Mouse (Mus musculus) midbrain, embryonic 14.5 days (tissue): ENCODE measurements around the gene Jph4. TPM values are rescaled to one million over a fixed set of nuclear protein-coding genes. Genes with fewer than 3 reads are reported as not detected.

Experiments used
- ATAC-seq: fragments of 200-750 bp; cut with Nextera tagmentation; 2 replicates; pipeline ENCODE4 v1.8.0; 2017; ENCODE audit warnings: moderate number of reproducible peaks, moderate library complexity; ENCODE audit not compliant: low FRiP score, low TSS enrichment
- DNase-seq: peaks from one replicate; pipeline ENCODE4 v3.0.0-alpha.2; 2015
- H3K27ac ChIP-seq: fragments of 300-500 bp; sonication (generic); replicated peaks from 2 replicates; pipeline ENCODE4 v1.5.1; 2014; ENCODE audit warnings: mild to moderate bottlenecking, low read depth, low read length, moderate library complexity
- H3K27me3 ChIP-seq: fragments of 300-500 bp; sonication (generic); 2 replicates; pipeline ENCODE4 v1.6.1; 2014; ENCODE audit warnings: low read length, control low read depth, mixed read lengths; ENCODE audit not compliant: control insufficient read depth, insufficient read depth
- H3K36me3 ChIP-seq: fragments of 300-500 bp; sonication (generic); 2 replicates; pipeline ENCODE4 v1.6.1; 2014; ENCODE audit warnings: low read length, control low read depth; ENCODE audit not compliant: control insufficient read depth, insufficient read depth
- H3K4me1 ChIP-seq: fragments of 300-500 bp; sonication (generic); 2 replicates; pipeline ENCODE4 v1.6.1; 2014; ENCODE audit warnings: mild to moderate bottlenecking, antibody characterized with exemption, low read length, control low read depth; ENCODE audit not compliant: control insufficient read depth, insufficient read depth
- H3K4me2 ChIP-seq: fragments of 300-500 bp; sonication (generic); 2 replicates; pipeline ENCODE4 v1.6.1; 2014; ENCODE audit warnings: mild to moderate bottlenecking, low read length, moderate library complexity
- H3K4me3 ChIP-seq: fragments of 300-500 bp; sonication (generic); replicated peaks from 2 replicates; pipeline ENCODE4 v1.5.1; 2014; ENCODE audit warnings: low read depth, low read length
- H3K9ac ChIP-seq: fragments of 300-500 bp; sonication (generic); replicated peaks from 2 replicates; pipeline ENCODE4 v1.6.1; 2014; ENCODE audit warnings: mild to moderate bottlenecking, low read length, moderate library complexity
- H3K9me3 ChIP-seq: fragments of 300-500 bp; sonication (generic); 2 replicates; pipeline ENCODE4 v1.6.1; 2016; ENCODE audit warnings: low read length, control low read depth, mixed read lengths; ENCODE audit not compliant: control insufficient read depth
- WGBS: fragments of 180-500 bp; shearing (Covaris S2); extraction: QIAGEN DNeasy Blood & Tissue Kit; methylation state at CpG from one replicate; pipeline ENCODE4 v1.1.7; 2014; 5-methylcytosine and 5-hydroxymethylcytosine counted together
- polyA plus RNA-seq: library from polyadenylated mRNA; unstranded; fragments of >200 nt; fragmentation: Nextera tagmentation; extraction: Ambion mirVana; gene quantifications from 2 replicates; pipeline ENCODE4 v1.2.1, GENCODE M21; 2014

Gene Jph4
- polyA plus RNA-seq, 1 experiment from 2014 or later: 31.1 TPM

- 89% methylated on average over 5 of the region's 5 CpGs for WGBS
- ATAC-seq: no peak
Measured at GRCm38 (mm10) chr14:55150985-55151384, 34.2 kb upstream of the Jph4 start.

GRCm38 (mm10) chr14:55149041-55149440 is 32.3 kb upstream of the Jph4 start:
- WGBS: 60% methylated on average over 5 of the region's 5 CpGs
- peak overlapping the region; percentile 8; the same call in 1 of the 2 replicates for H3K27ac ChIP-seq

More at GRCm38 (mm10) chr14:55150985-55151384, 34.2 kb upstream of the Jph4 start:
- Histone ChIP-seq H3K4me3 (no peak overlapping the region), H3K4me2 (no peak overlapping the region), H3K27me3 (no peaks in the 10 kb centered on the region), H3K36me3 (no peaks in the 10 kb centered on the region), H3K27ac (no peak overlapping the region), H3K4me1 (peaks cover 15% of the 10 kb centered on the region), H3K9me3 (no peaks in the 10 kb centered on the region), H3K9ac (no peak overlapping the region)
- DNase-seq: no peak

GRCm38 (mm10) chr14:55148363-55148915 is 31.7 kb upstream of the Jph4 start:
- 23% methylated on average over 5 of the region's 5 CpGs for WGBS
- Histone ChIP-seq H3K9ac (no peak overlapping the region), H3K27ac (0 out of 2 replicates have a peak overlapping the region, but pooled peaks have one; percentile 8), H3K9me3 (no peaks in the 10 kb centered on the region), H3K4me1 (peaks cover 15% of the 10 kb centered on the region), H3K4me3 (no peak overlapping the region), H3K27me3 (no peaks in the 10 kb centered on the region), H3K36me3 (no peaks in the 10 kb centered on the region), H3K4me2 (no peak overlapping the region)
- ATAC-seq (peak; percentile 63; the same call in 1 of the 2 replicates), DNase-seq (peak; percentile 90)

More at GRCm38 (mm10) chr14:55149041-55149440, 32.3 kb upstream of the Jph4 start:
- no peak overlapping the region for H3K4me2 ChIP-seq
- ATAC-seq (peak; percentile 70; the same call in 1 of the 2 replicates), DNase-seq (peak; percentile 72)
- no peaks in the 10 kb centered on the region for H3K9me3 ChIP-seq
- no peak overlapping the region for H3K4me3 ChIP-seq
- peaks cover 15% of the 10 kb centered on the region for H3K4me1 ChIP-seq
- no peaks in the 10 kb centered on the region for H3K36me3 ChIP-seq
- no peak overlapping the region for H3K9ac ChIP-seq
- H3K27me3 ChIP-seq: no peaks in the 10 kb centered on the region

GRCm38 (mm10) chr14:55146829-55147401 is 30.2 kb upstream of the Jph4 start:
- DNase-seq (no peak), ATAC-seq (no peak)
- no peak overlapping the region for H3K9ac ChIP-seq
- H3K36me3 ChIP-seq: no peaks in the 10 kb centered on the region
- 92% methylated on average over 12 of the region's 12 CpGs for WGBS
- H3K27me3 ChIP-seq: no peaks in the 10 kb centered on the region
- no peaks in the 10 kb centered on the region for H3K9me3 ChIP-seq
- H3K4me2 ChIP-seq: no peak overlapping the region
- no peak overlapping the region for H3K4me3 ChIP-seq
- peaks cover 15% of the 10 kb centered on the region for H3K4me1 ChIP-seq
- H3K27ac ChIP-seq: no peak overlapping the region

DNA sequence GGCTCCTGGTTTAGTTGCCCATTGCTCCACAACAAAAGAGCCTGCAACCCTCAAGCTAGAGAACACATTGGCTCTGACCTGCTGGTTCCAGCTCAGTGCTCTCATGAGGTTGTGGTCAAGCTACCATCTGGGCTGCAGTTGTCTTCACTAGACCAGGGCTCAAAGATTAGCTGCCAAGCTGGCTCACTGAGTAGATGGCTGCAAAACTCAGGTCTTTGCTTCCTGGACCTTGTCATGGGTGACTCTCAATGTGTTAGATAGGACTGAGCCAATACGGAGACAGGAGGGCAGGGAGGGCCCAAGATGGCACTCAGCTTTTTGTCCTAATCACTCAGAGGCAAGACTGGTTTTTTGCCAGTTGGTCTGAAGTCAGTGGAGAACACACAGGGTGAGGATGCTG is 29.6 kb upstream of the Jph4 start:
- no peak for ATAC-seq
- no peak overlapping the region for H3K4me3 ChIP-seq
- H3K4me1 ChIP-seq: peaks cover 15% of the 10 kb centered on the region
- DNase-seq: no peak
- no peaks in the 10 kb centered on the region for H3K9me3 ChIP-seq
- no peak overlapping the region for H3K27ac ChIP-seq
- H3K36me3 ChIP-seq: no peaks in the 10 kb centered on the region
- 90% methylated on average over 1 of the region's 1 CpGs for WGBS
- H3K9ac ChIP-seq: no peak overlapping the region
- no peak overlapping the region for H3K4me2 ChIP-seq
- H3K27me3 ChIP-seq: no peaks in the 10 kb centered on the region

DNA sequence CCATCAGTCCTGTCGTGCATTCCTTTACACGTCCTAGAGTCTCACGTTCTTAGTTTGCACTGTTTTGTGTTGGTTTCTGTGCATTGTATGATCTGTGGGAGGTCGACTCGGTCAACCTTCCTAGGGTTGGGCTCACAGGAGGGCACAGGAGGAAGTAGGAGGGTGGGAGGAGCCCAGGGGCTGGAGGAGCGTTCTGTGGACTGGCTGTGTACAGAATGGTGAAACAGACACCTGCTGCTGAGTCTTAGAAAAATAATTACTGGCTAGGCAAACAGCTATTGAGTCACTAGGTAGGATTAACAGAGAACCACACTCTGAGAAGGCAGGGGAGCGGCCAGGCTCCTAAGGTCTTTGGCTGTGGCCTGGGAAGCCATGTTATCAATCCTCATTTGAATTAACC is 22.6 kb upstream of the Jph4 start:
- Histone ChIP-seq H3K4me2 (no peak overlapping the region), H3K4me1 (no peaks in the 10 kb centered on the region), H3K4me3 (no peak overlapping the region), H3K27me3 (no peaks in the 10 kb centered on the region), H3K9me3 (no peaks in the 10 kb centered on the region), H3K9ac (no peak overlapping the region), H3K27ac (no peak overlapping the region), H3K36me3 (no peaks in the 10 kb centered on the region)
- DNase-seq (no peak), ATAC-seq (no peak)
- WGBS: 47% methylated on average over 7 of the region's 7 CpGs

DNA sequence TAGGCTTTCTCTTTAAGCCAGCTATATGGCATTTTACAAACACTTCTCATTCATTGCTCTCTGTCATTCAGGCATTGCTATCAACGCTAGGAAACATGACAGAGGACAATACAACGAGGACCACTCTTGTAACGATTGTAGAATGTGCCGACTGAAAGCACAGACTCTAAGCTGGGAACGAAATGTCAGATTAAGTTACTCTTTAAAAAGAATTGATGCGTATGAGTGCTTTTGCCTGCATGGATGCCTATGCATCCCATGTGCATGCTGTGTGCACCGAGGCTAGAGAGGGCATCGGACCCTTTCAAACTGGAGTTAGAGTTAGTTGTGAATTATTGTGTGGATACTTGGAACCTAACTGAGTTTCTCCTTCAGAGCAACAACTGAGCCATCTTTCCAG is 18.9 kb upstream of the Jph4 start:
- no peaks in the 10 kb centered on the region for H3K27me3 ChIP-seq
- no peaks in the 10 kb centered on the region for H3K4me1 ChIP-seq
- H3K36me3 ChIP-seq: no peaks in the 10 kb centered on the region
- DNase-seq: no peak
- H3K9ac ChIP-seq: no peak overlapping the region
- H3K4me2 ChIP-seq: no peak overlapping the region
- no peak overlapping the region for H3K27ac ChIP-seq
- ATAC-seq: no peak
- H3K9me3 ChIP-seq: no peaks in the 10 kb centered on the region
- 62% methylated on average over 8 of the region's 8 CpGs for WGBS
- no peak overlapping the region for H3K4me3 ChIP-seq

DNA sequence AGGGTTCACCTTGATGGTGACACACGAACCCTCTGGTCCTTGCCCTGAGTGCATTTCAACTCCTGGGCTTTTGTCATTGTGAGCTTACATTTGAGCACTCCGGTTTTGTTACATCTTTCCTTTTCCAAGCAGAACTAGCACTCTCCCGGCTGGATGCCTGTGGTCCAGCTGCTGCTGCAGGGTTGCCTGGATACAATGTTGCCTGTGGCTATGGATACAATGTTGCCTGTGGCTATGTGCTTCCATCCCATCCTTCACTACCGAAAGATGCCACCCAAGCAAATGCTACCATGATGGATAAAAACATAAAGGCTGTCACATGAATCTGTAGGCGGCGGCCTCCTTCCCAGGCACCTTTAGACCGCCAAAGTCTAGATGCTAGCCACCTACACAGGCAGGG is 9.8 kb upstream of the Jph4 start:
- 55% methylated on average over 7 of the region's 7 CpGs for whole genome bisulfite sequencing
- no peak overlapping the region for H3K27ac ChIP-seq
- H3K4me3 ChIP-seq: no peak overlapping the region
- DNase-seq (no peak), ATAC-seq (no peak)
- H3K36me3 ChIP-seq: no peaks in the 10 kb centered on the region
- no peaks in the 10 kb centered on the region for H3K27me3 ChIP-seq
- no peaks in the 10 kb centered on the region for H3K9me3 ChIP-seq
- peaks cover 17% of the 10 kb centered on the region for H3K4me1 ChIP-seq
- H3K4me2 ChIP-seq: no peak overlapping the region
- H3K9ac ChIP-seq: no peak overlapping the region

- Histone ChIP-seq H3K27me3 (no peaks in the 10 kb centered on the region), H3K27ac (no peak overlapping the region), H3K4me2 (no peak overlapping the region), H3K4me3 (no peak overlapping the region), H3K4me1 (peaks cover 17% of the 10 kb centered on the region), H3K9ac (no peak overlapping the region), H3K36me3 (no peaks in the 10 kb centered on the region), H3K9me3 (no peaks in the 10 kb centered on the region)
- ATAC-seq: no peak
- no peak for DNase-seq
- WGBS: 85% methylated on average over 5 of the region's 5 CpGs
Measured at GRCm38 (mm10) chr14:55125711-55126110, 9.0 kb upstream of the Jph4 start.
